Mouse (Mus musculus): ENCODE measurements around the gene Vmn1r4. TPM values are rescaled to one million over a fixed set of nuclear protein-coding genes. Genes with fewer than 3 reads are reported as not detected.

The Vmn1r4 gene
- polyA plus RNA-seq (2012; rRNA removed): 0.28 and 0.34 TPM in 2 replicates

GRCm38 (mm10) chr6:56923726-56924707, at the start of gene Vmn1r4, which contains the start of gene Nt5c3:
Vmn1r4 (plus strand) TSS chr6:56924015.
Nt5c3 (minus strand) TSS chr6:56923932.
- peak; percentile 94 for DNase-seq (ENCODE audit: extremely low spot score in 1 of 2, low spot score in 1 of 2)

- DNase-seq (ENCODE audit: extremely low spot score in 1 of 2, low spot score in 1 of 2): peak; percentile 51 to 55
Observed at GRCm38 (mm10) chr6:56876870-56877269, 46.9 kb upstream of the Vmn1r4 start.

GRCm38 (mm10) chr6:56877985-56878384, 45.8 kb upstream of the Vmn1r4 start:
- DNase-seq (ENCODE audit: extremely low spot score in 1 of 2, low spot score in 1 of 2): no peak

- DNase-seq (ENCODE audit: extremely low spot score in 1 of 2, low spot score in 1 of 2): no peak
Observed at GRCm38 (mm10) chr6:56879352-56879955, 44.4 kb upstream of the Vmn1r4 start.

GRCm38 (mm10) chr6:56888561-56888960, 35.3 kb upstream of the Vmn1r4 start:
- no peak for DNase-seq (ENCODE audit: extremely low spot score in 1 of 2, low spot score in 1 of 2)

- no peak for DNase-seq (ENCODE audit: extremely low spot score in 1 of 2, low spot score in 1 of 2)
Observed at GRCm38 (mm10) chr6:56890762-56891161, 33.1 kb upstream of the Vmn1r4 start.

- DNase-seq (ENCODE audit: extremely low spot score in 1 of 2, low spot score in 1 of 2): no peak
Observed at GRCm38 (mm10) chr6:56899601-56900000, 24.2 kb upstream of the Vmn1r4 start.

- DNase-seq (ENCODE audit: extremely low spot score in 1 of 2, low spot score in 1 of 2): no peak
Observed at GRCm38 (mm10) chr6:56901336-56901735, 22.5 kb upstream of the Vmn1r4 start.

GRCm38 (mm10) chr6:56901824-56902386, 21.9 kb upstream of the Vmn1r4 start:
- peak in 1 of 2 experiments; percentile 66 for DNase-seq (ENCODE audit: extremely low spot score in 1 of 2, low spot score in 1 of 2)

- no peak for DNase-seq (ENCODE audit: extremely low spot score in 1 of 2, low spot score in 1 of 2)
Observed at GRCm38 (mm10) chr6:56902606-56903520, 21.0 kb upstream of the Vmn1r4 start.

- DNase-seq (ENCODE audit: extremely low spot score in 1 of 2, low spot score in 1 of 2): no peak
Observed at GRCm38 (mm10) chr6:56903831-56904230, 20.0 kb upstream of the Vmn1r4 start.

- no peak for DNase-seq (ENCODE audit: extremely low spot score in 1 of 2, low spot score in 1 of 2)
Observed at GRCm38 (mm10) chr6:56904330-56904729, 19.5 kb upstream of the Vmn1r4 start.

GRCm38 (mm10) chr6:56904982-56905381, 18.8 kb upstream of the Vmn1r4 start:
- no peak for DNase-seq (ENCODE audit: extremely low spot score in 1 of 2, low spot score in 1 of 2)

GRCm38 (mm10) chr6:56905486-56905885, 18.3 kb upstream of the Vmn1r4 start:
- no peak for DNase-seq (ENCODE audit: extremely low spot score in 1 of 2, low spot score in 1 of 2)

- DNase-seq (ENCODE audit: extremely low spot score in 1 of 2, low spot score in 1 of 2): no peak
Observed at GRCm38 (mm10) chr6:56906121-56906846, 17.5 kb upstream of the Vmn1r4 start.

GRCm38 (mm10) chr6:56907973-56908372, 15.8 kb upstream of the Vmn1r4 start:
- no peak for DNase-seq (ENCODE audit: extremely low spot score in 1 of 2, low spot score in 1 of 2)

- no peak for DNase-seq (ENCODE audit: extremely low spot score in 1 of 2, low spot score in 1 of 2)
Observed at GRCm38 (mm10) chr6:56908397-56908796, 15.4 kb upstream of the Vmn1r4 start.

- DNase-seq (ENCODE audit: extremely low spot score in 1 of 2, low spot score in 1 of 2): peak; percentile 43 to 79
Observed at GRCm38 (mm10) chr6:56908912-56909311, 14.9 kb upstream of the Vmn1r4 start.

- DNase-seq (ENCODE audit: extremely low spot score in 1 of 2, low spot score in 1 of 2): no peak
Observed at GRCm38 (mm10) chr6:56910910-56911309, 12.9 kb upstream of the Vmn1r4 start.
